Mouse (Mus musculus) lung, embryonic 14.5 days (tissue): ENCODE results near the gene Afap1. TPM values are rescaled to one million over a fixed set of nuclear protein-coding genes. Genes with fewer than 3 reads are reported as not detected.

ENCODE experiments used
- ATAC-seq: fragments of 200-750 bp; cut with Nextera tagmentation; 2 replicates; pipeline ENCODE4 v1.8.0; 2017; ENCODE audit warnings: mild to moderate bottlenecking, moderate TSS enrichment, moderate library complexity; ENCODE audit not compliant: insufficient read depth
- DNase-seq: peaks from one replicate; pipeline ENCODE4 v3.0.0-alpha.2; 2015
- H3K27ac ChIP-seq: fragments of 300-500 bp; sonication (generic); 2 replicates; pipeline ENCODE4 v1.5.1; 2014; ENCODE audit warnings: low read depth, mild to moderate bottlenecking, moderate library complexity
- H3K27me3 ChIP-seq: fragments of 300-500 bp; sonication (generic); 2 replicates; pipeline ENCODE4 v1.6.1; 2014; ENCODE audit warnings: low read length, control low read depth; ENCODE audit not compliant: insufficient read depth
- H3K36me3 ChIP-seq: fragments of 300-500 bp; sonication (generic); 2 replicates; pipeline ENCODE4 v1.6.1; 2014; ENCODE audit warnings: control low read depth; ENCODE audit not compliant: insufficient read depth
- H3K4me1 ChIP-seq: fragments of 300-500 bp; sonication (generic); 2 replicates; pipeline ENCODE4 v1.6.1; 2014; ENCODE audit warnings: antibody characterized with exemption, control low read depth; ENCODE audit not compliant: insufficient read depth
- H3K4me2 ChIP-seq: fragments of 300-500 bp; sonication (generic); 2 replicates; pipeline ENCODE4 v1.6.1; 2014; ENCODE audit warnings: mild to moderate bottlenecking
- H3K4me3 ChIP-seq: fragments of 300-500 bp; sonication (generic); 2 replicates; pipeline ENCODE4 v1.5.1; 2014; ENCODE audit warnings: low read depth, low read length
- H3K9ac ChIP-seq: fragments of 300-500 bp; sonication (generic); 2 replicates; pipeline ENCODE4 v1.6.1; 2014
- H3K9me3 ChIP-seq: fragments of 300-500 bp; sonication (generic); 2 replicates; pipeline ENCODE4 v1.6.1; 2016; ENCODE audit warnings: low read depth, low read length, control low read depth
- CTCF ChIP-seq: IDR thresholded peaks from 2 replicates; pipeline ENCODE4 v1.5.1; 2016; ENCODE audit warnings: antibody characterized with exemption, low read depth
- whole genome bisulfite sequencing: fragments of 180-500 bp; shearing (Covaris S2); extraction: QIAGEN DNeasy Blood & Tissue Kit; methylation state at CpG from one replicate; pipeline ENCODE4 v1.1.7; 2014; 5-methylcytosine and 5-hydroxymethylcytosine counted together
- polyA plus RNA-seq: library from polyadenylated mRNA; unstranded; fragments of >200 nt; fragmentation: Nextera tagmentation; extraction: Ambion mirVana; gene quantifications from 2 replicates; pipeline ENCODE4 v1.2.1, GENCODE M21; 2014

Afap1 gene
- polyA plus RNA-seq, 1 experiment from 2014 or later, result 19.4 TPM

DNA sequence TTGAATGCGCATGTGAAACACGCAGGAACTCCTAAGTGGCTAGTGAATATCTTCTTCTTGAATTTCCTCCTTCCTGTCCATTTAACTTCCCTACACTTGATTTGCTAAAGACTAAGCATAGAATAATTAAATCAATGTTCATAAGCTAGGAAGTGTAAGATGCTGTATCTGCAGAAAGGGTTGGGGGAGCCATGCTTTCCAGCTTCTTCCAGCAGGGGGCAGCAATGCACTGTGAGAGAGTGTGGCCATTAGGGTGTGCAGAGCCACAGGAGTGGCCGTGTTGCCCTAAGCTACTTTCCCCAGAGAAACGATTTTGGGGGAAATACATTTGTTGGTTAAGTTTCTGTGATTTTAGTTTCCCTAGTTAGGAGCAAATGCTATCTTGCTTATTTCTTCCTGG, 88.9 kb downstream of the Afap1 start:
- peak; percentile 48; the same call in 1 of the 2 replicates for ATAC-seq
- H3K4me3 ChIP-seq, result no peak overlapping the region
- WGBS, result 39% methylated on average over 4 of the region's 4 CpGs
- H3K27me3 ChIP-seq, result no peaks in the 10 kb centered on the region
- peak; percentile 90 for DNase-seq
- no peak overlapping the region for H3K9ac ChIP-seq
- TF ChIP-seq CTCF, result peak; percentile 96
- H3K4me2 ChIP-seq, result no peak overlapping the region
- H3K9me3 ChIP-seq, result no peaks in the 10 kb centered on the region
- H3K36me3 ChIP-seq, result peaks cover 72% of the 10 kb centered on the region
- no peaks in the 10 kb centered on the region for H3K4me1 ChIP-seq
- no peak overlapping the region for H3K27ac ChIP-seq

DNA sequence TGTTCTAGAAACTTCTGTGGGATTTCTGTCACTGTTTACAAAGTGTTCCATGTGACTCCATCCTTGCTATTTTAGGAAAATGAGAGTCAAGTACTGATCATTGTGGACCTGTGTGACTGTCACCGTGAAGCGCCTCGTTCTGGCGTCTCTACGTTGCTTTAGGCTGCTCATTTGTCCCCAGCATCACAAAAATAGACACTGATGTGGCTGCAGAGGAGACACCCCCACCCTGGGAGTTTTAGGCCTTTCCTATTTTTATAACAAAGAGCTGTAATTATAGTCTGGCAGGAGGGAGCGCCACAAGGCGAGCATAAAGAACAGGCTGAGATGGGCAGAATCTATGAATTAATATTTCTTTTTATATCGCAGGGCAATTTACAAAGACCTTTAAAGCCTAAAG, 92.5 kb downstream of the Afap1 start:
- Histone ChIP-seq H3K9ac (no peak overlapping the region), H3K27me3 (no peaks in the 10 kb centered on the region), H3K9me3 (no peaks in the 10 kb centered on the region), H3K27ac (no peak overlapping the region), H3K36me3 (peaks cover 72% of the 10 kb centered on the region), H3K4me1 (no peaks in the 10 kb centered on the region), H3K4me3 (no peak overlapping the region), H3K4me2 (no peak overlapping the region)
- DNase-seq (no peak), ATAC-seq (no peak)
- 85% methylated on average over 8 of the region's 8 CpGs for WGBS
- TF ChIP-seq CTCF, result no peak

DNA sequence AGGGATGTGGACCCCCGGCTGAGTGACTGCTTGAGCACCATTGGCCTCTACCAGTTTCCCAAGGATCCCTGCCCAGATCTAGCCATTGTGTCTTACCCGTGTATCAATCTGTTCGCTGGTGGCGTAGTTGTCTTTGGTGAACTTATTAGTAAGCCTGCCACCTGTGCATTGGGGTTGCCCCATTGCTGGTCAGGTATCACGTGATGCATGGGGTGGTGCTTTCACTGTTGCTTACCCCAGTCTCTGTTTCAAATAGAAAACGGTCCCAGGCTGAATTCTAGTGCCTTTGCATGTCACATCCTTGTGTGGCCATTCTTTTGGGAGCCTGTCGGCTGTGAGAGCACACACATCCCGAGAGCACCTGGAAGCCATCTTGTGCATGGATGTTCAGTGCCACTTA, 95.0 kb downstream of the Afap1 start:
- no peak for TF ChIP-seq CTCF
- H3K27me3 ChIP-seq, result no peaks in the 10 kb centered on the region
- no peak overlapping the region for H3K4me3 ChIP-seq
- 93% methylated on average over 8 of the region's 8 CpGs for WGBS
- H3K36me3 ChIP-seq, result peaks cover 78% of the 10 kb centered on the region
- no peak overlapping the region for H3K4me2 ChIP-seq
- ATAC-seq, result no peak
- H3K4me1 ChIP-seq, result no peaks in the 10 kb centered on the region
- no peak for DNase-seq
- no peak overlapping the region for H3K27ac ChIP-seq
- no peak overlapping the region for H3K9ac ChIP-seq
- no peaks in the 10 kb centered on the region for H3K9me3 ChIP-seq

DNA sequence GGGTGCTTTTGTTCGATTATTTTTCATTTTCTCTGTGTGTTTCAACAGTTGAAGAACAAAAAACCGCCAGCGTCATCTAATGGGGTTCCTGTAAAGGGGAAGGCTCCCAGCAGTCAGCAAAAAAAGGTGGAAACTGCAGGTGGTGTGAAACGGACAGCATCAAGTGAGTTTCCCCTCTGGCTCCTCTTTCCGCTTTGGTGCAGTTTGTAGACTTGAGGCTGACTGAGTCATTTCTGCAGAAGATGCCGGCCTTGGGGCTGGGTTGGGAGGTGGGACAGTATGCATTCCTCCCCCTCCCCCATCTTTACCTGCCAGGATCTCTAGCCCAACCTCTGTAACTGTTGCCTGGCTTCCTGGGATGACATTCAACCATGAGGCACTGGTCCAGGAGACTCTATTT, 96.4 kb downstream of the Afap1 start:
- Histone ChIP-seq H3K4me3 (no peak overlapping the region), H3K27me3 (no peaks in the 10 kb centered on the region), H3K36me3 (peaks cover 78% of the 10 kb centered on the region), H3K27ac (no peak overlapping the region), H3K4me1 (no peaks in the 10 kb centered on the region), H3K9me3 (no peaks in the 10 kb centered on the region), H3K4me2 (no peak overlapping the region), H3K9ac (no peak overlapping the region)
- DNase-seq (no peak), ATAC-seq (no peak)
- no peak for TF ChIP-seq CTCF
- 84% methylated on average over 6 of the region's 6 CpGs for WGBS

DNA sequence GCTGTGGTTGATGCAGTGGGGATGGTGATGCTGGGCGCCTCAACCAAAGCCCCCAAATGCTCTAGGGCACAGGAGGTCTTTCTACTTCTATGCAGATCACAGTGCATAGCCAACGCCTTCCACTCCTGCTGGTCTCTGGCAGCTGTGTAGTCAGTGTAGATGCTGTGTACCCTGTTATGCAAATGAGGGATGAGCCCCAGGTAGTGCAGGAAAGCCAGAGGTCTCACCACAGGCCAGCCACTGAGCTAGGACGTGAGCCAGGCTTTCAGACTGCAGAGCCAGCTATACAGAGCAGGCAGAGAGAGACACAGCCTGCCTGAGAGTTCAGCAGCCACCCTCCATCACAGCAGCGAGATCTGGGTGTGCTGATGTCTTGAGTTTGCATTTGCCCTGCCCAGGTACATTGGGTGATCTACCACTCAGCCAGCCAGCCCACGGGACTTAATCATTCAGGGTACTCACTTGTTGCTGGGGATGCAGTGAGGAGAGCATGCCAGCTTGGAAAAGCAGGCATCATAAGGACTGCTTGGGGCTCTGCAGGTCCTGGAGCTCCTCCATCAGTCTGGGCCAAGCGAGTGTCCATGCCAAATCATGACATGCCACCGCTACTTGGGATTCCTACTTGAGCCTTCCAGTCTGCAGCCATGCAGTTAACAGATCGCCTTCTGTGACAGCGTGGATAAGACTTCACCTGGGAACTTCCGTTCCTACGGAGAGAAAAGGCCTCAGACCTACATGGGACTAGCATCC, 97.0 kb downstream of the Afap1 start:
- whole genome bisulfite sequencing, result 84% methylated on average over 11 of the region's 11 CpGs
- H3K27me3 ChIP-seq, result no peaks in the 10 kb centered on the region
- no peak overlapping the region for H3K9ac ChIP-seq
- H3K9me3 ChIP-seq, result no peaks in the 10 kb centered on the region
- H3K4me2 ChIP-seq, result no peak overlapping the region
- ATAC-seq (no peak), DNase-seq (no peak)
- peaks cover 72% of the 10 kb centered on the region for H3K36me3 ChIP-seq
- no peak overlapping the region for H3K27ac ChIP-seq
- no peaks in the 10 kb centered on the region for H3K4me1 ChIP-seq
- no peak for TF ChIP-seq CTCF
- H3K4me3 ChIP-seq, result no peak overlapping the region

DNA sequence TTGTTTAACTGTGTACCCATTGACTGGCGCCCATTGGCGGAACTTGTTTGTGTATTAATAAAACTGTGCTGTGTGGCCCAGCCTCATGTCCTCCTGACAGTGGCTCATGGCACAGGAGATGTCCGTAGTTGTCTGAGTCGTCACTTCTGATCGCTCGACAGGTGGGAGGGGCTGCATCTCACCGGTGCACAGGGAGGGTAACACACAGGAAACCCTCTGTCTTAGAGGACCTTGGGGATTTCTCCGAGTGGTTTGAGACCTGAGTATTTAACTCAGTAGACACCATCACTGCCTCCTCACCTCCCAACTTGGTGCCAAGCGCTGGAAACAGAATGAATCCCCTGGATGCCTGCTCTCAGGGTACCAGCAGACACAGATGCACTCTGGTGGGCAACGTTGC, 110.7 kb downstream of the Afap1 start:
- H3K4me1 ChIP-seq, result no peaks in the 10 kb centered on the region
- DNase-seq (no peak), ATAC-seq (no peak)
- WGBS, result 66% methylated on average over 10 of the region's 10 CpGs
- no peaks in the 10 kb centered on the region for H3K9me3 ChIP-seq
- peaks cover 34% of the 10 kb centered on the region for H3K36me3 ChIP-seq
- H3K9ac ChIP-seq, result no peak overlapping the region
- no peaks in the 10 kb centered on the region for H3K27me3 ChIP-seq
- no peak overlapping the region for H3K4me2 ChIP-seq
- no peak overlapping the region for H3K4me3 ChIP-seq
- H3K27ac ChIP-seq, result no peak overlapping the region
- no peak for TF ChIP-seq CTCF

DNA sequence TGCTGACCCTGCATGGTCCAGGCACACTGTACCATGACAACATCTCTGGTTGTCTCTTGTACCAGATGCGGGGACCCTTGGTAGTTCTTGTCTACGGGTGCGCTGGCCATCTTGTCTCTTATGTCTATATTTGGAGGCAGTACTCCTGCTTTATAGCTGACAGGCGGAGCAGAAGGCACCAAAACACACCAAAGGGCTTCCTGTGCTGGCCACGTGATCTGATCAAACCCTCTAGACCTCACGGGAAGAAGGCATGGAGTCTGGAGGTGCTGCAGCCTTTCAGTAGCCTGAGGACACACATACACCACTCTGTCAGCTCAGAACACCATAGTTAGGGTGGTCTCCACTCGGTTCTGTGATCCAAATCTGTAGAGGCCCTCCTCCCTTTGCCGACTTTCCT, 113.0 kb downstream of the Afap1 start:
- H3K36me3 ChIP-seq, result peaks cover 12% of the 10 kb centered on the region
- H3K9ac ChIP-seq, result no peak overlapping the region
- no peaks in the 10 kb centered on the region for H3K4me1 ChIP-seq
- ATAC-seq (no peak), DNase-seq (no peak)
- 63% methylated on average over 8 of the region's 8 CpGs for WGBS
- no peak overlapping the region for H3K4me3 ChIP-seq
- no peak overlapping the region for H3K4me2 ChIP-seq
- H3K27ac ChIP-seq, result no peak overlapping the region
- H3K27me3 ChIP-seq, result no peaks in the 10 kb centered on the region
- H3K9me3 ChIP-seq, result no peaks in the 10 kb centered on the region
- TF ChIP-seq CTCF, result no peak

DNA sequence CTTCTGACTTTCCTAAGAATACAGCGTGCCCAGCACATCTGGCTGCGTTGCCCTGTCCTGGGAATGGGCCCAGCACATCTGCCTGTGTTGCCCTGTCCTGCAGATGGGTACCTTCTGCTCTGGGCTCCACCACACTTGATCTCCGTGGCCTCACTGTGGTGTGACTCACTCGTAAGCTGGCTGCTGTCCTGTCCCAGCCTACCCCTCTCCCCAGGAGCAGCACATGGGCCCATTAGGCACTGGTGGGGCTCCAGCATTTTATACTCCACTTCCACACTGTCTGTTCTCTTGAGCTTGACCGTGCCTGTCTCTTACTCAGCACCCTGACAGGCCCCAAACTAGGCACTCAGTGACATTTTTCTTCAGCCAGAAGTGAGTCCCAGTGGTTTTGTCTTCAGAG, 113.5 kb downstream of the Afap1 start:
- Histone ChIP-seq H3K27ac (no peak overlapping the region), H3K36me3 (peaks cover 8% of the 10 kb centered on the region), H3K4me3 (no peak overlapping the region), H3K9me3 (no peaks in the 10 kb centered on the region), H3K27me3 (no peaks in the 10 kb centered on the region), H3K4me2 (no peak overlapping the region), H3K4me1 (no peaks in the 10 kb centered on the region), H3K9ac (no peak overlapping the region)
- no peak for DNase-seq
- WGBS, result 66% methylated on average over 5 of the region's 5 CpGs
- no peak for TF ChIP-seq CTCF
- ATAC-seq, result no peak
